Mouse (Mus musculus) right cerebral cortex, adult 2 months (tissue): ENCODE data around the gene Vmn2r106.

Experiments used
- DNase-seq, 2 experiments: peaks; one replicate each; pipeline ENCODE4 v3.0.0; 2021 to 2022; ENCODE audit warnings: low spot score in 2 of 2

Vmn2r106 gene

GRCm38 (mm10) chr17:20285453-20285852 is at the start of gene Vmn2r106:
Gene Vmn2r106 (minus strand): TSS chr17:20285553.
- no peak for DNase-seq

- DNase-seq = no peak
Observed at GRCm38 (mm10) chr17:20305790-20306189, 20.4 kb upstream of the Vmn2r106 start.

DNA sequence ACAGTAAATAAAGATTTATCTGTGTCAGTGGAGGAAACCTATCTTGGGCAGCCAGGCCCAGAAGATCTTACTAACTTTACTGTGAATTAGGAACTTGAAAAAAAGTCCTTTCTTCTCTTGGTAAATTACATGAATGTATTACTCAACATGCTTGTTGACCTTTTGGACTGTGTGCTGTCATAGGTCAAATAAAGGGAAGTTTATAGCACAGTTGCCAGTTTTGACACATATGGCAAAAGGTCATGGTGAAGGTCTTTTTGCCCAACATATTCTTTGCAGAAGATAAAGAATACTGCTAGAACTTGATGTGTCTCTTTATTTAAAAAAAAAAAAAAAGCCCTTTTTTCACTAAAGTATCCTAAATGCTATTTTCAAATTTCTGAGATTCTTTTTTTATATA is 1.6 kb upstream of the Vmn2r106 start:
- no peak for DNase-seq

DNA sequence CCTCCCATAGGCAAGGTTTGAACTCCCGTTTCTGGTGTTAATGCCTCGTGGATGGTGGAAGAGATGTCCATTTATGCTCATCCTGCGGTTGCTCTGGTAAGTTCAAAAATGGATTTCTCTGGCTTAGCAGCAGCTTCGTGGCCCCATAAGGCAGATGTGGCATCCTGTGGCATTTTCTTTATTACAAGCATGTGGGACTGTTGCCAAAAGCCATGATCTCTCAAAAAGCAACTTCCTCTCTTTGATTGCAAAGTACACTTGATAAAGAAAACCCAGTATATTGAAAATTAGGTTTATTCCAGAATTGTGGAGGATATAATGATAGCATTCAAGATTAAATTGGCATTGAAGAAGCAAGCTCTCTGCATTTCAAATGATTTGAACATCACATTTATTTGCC is 29.8 kb downstream of the Vmn2r106 start:
- DNase-seq = no peak

GRCm38 (mm10) chr17:20234952-20235351 is 50.4 kb downstream of the Vmn2r106 start, which contains the start of gene Vmn2r105:
Gene Vmn2r105 (minus strand): TSS chr17:20235052.
- DNase-seq = no peak
